ENCODE assay signal across 8 mouse cellular contexts in the genomic region with DNA sequence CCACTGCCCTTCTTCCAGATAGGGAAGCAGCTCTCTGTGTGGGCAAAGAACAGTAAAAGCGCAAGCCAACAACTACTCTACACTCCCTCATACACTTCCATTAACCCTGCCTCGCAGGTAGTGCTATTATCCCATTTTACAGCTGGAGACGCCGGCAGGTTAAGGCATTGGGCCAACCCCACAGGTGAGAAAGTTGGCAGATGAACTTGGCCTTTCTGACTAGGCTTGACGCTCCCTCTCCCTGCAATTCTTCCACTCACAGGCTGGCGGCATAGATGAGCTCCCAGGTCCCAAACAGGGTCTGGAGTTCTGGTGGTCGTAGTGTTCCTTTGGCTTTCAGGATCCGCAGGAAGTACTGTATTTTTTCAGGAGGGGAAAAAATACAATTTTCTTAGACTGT. TPM values are rescaled to one million over a fixed set of nuclear protein-coding genes. Genes with fewer than 3 reads are reported as not detected.
DNase-seq lines count a peak whose midpoint lies in the region; ATAC-seq and TF ChIP-seq lines count a peak whose summit lies in the region.

No protein-coding gene starts in this region.

- no peak for TF ChIP-seq POLR2A in ES-Bruce4 (IDR thresholded peaks at IDR 0.05; ENCODE audit: insufficient read depth, low read length)

- TF ChIP-seq EP300 in ES-Bruce4 (IDR thresholded peaks at IDR 0.05; ENCODE audit: insufficient read depth, low read depth, low read length): no peak

- ATAC-seq in forebrain, embryonic 12.5 days (ENCODE audit: low FRiP score): peak; percentile 39; the same call in 1 of the 2 replicates
- peak; percentile 54; the same call in 1 of the 2 replicates for ATAC-seq in neural tube, embryonic 12.5 days (ENCODE audit: low FRiP score, low read depth)

- H3K9me3 ChIP-seq in heart, embryonic 10.5 days: no peaks in the 10 kb centered on the region
- no peaks in the 10 kb centered on the region for H3K9me3 ChIP-seq in ES-Bruce4 (replicated peaks; ENCODE audit: control insufficient read depth, insufficient read depth, low read length, poor library complexity, severe bottlenecking)
- H3K9me3 ChIP-seq in forebrain, embryonic 12.5 days: no peaks in the 10 kb centered on the region
- no peaks in the 10 kb centered on the region for H3K9me3 ChIP-seq in limb, embryonic 10.5 days (replicated peaks)
- H3K9me3 ChIP-seq in neural tube, embryonic 12.5 days: no peaks in the 10 kb centered on the region

- H3K4me2 ChIP-seq in forebrain, embryonic 12.5 days: peak overlapping the region; percentile 68
- peak overlapping the region; percentile 80 for H3K4me2 ChIP-seq in neural tube, embryonic 12.5 days (replicated peaks)

- peak overlapping the region; percentile 88 for H3K27ac ChIP-seq in heart, embryonic 10.5 days
- H3K27ac ChIP-seq in ES-Bruce4 (ENCODE audit: insufficient read depth, low read length): no peak overlapping the region
- H3K27ac ChIP-seq in forebrain, embryonic 12.5 days: no peak overlapping the region
- H3K27ac ChIP-seq in limb, embryonic 10.5 days: peak overlapping the region; percentile 94
- no peak overlapping the region for H3K27ac ChIP-seq in neural tube, embryonic 12.5 days

- peak; percentile 55 for TF ChIP-seq CTCF in ES-Bruce4 (IDR thresholded peaks at IDR 0.05; ENCODE audit: low read depth, low read length)

- 0 out of 2 replicates have a peak, but pooled peaks cover 10% of the 10 kb centered on the region for H3K27me3 ChIP-seq in heart, embryonic 10.5 days (ENCODE audit: insufficient read depth, poor library complexity, severe bottlenecking)
- H3K27me3 ChIP-seq in ES-Bruce4 (ENCODE audit: control insufficient read depth, insufficient read depth, low read length, poor library complexity, severe bottlenecking): no peaks in the 10 kb centered on the region
- peaks cover 14% of the 10 kb centered on the region for H3K27me3 ChIP-seq in forebrain, embryonic 12.5 days
- H3K27me3 ChIP-seq in limb, embryonic 10.5 days (ENCODE audit: low read depth, poor library complexity, severe bottlenecking): peaks cover 18% of the 10 kb centered on the region
- peaks cover 5% of the 10 kb centered on the region; the same call in 1 of the 2 replicates for H3K27me3 ChIP-seq in neural tube, embryonic 12.5 days (replicated peaks)

- H3K4me3 ChIP-seq in heart, embryonic 10.5 days: peak overlapping the region; percentile 75
- peak overlapping the region; percentile 80 for H3K4me3 ChIP-seq in ES-Bruce4 (ENCODE audit: low read depth, low read length)
- peak overlapping the region; percentile 59 for H3K4me3 ChIP-seq in forebrain, embryonic 12.5 days (replicated peaks)
- H3K4me3 ChIP-seq in limb, embryonic 10.5 days: peak overlapping the region; percentile 76
- H3K4me3 ChIP-seq in neural tube, embryonic 12.5 days: peak overlapping the region; percentile 57

- peaks cover 24% of the 10 kb centered on the region for H3K36me3 ChIP-seq in heart, embryonic 10.5 days
- 0 out of 2 replicates have a peak, but pooled peaks cover 5% of the 10 kb centered on the region for H3K36me3 ChIP-seq in ES-Bruce4 (ENCODE audit: control insufficient read depth, insufficient read depth, low read length, poor library complexity, severe bottlenecking)
- peaks cover 28% of the 10 kb centered on the region; the same call in 1 of the 2 replicates for H3K36me3 ChIP-seq in forebrain, embryonic 12.5 days (replicated peaks)
- peaks cover 27% of the 10 kb centered on the region for H3K36me3 ChIP-seq in limb, embryonic 10.5 days
- H3K36me3 ChIP-seq in neural tube, embryonic 12.5 days: peaks cover 11% of the 10 kb centered on the region; the same call in 1 of the 2 replicates

- no peak for DNase-seq in heart, embryonic 10.5 days (ENCODE audit: low spot score)
- no peak for DNase-seq in heart, adult 9 months (ENCODE audit: low spot score in 2 of 2)
- DNase-seq in limb, embryonic 10.5 days (ENCODE audit: low spot score): peak; percentile 63
- DNase-seq in frontal cortex, postnatal 14 days (ENCODE audit: low spot score in 2 of 2): no peak
- DNase-seq in B cell, adult 2 months: no peak

- peak overlapping the region; percentile 78 for H3K9ac ChIP-seq in ES-Bruce4 (ENCODE audit: low read depth, poor library complexity, severe bottlenecking)
- peak overlapping the region; percentile 65 for H3K9ac ChIP-seq in forebrain, embryonic 12.5 days
- peak overlapping the region; percentile 59 for H3K9ac ChIP-seq in neural tube, embryonic 12.5 days

- H3K4me1 ChIP-seq in heart, embryonic 10.5 days: peaks cover 49% of the 10 kb centered on the region
- no peaks in the 10 kb centered on the region for H3K4me1 ChIP-seq in ES-Bruce4 (ENCODE audit: control insufficient read depth, insufficient read depth, low read length)
- H3K4me1 ChIP-seq in forebrain, embryonic 12.5 days: peaks cover 47% of the 10 kb centered on the region
- H3K4me1 ChIP-seq in limb, embryonic 10.5 days: peaks cover 32% of the 10 kb centered on the region
- peaks cover 34% of the 10 kb centered on the region for H3K4me1 ChIP-seq in neural tube, embryonic 12.5 days

- 11% methylated on average over 8 of the region's 8 CpGs for WGBS in heart, embryonic 10.5 days
- 20% methylated on average over 8 of the region's 8 CpGs for WGBS in forebrain, embryonic 12.5 days
- WGBS in limb, embryonic 10.5 days: 16% methylated on average over 8 of the region's 8 CpGs
- WGBS in neural tube, embryonic 12.5 days: 13% methylated on average over 8 of the region's 8 CpGs

RNA-seq across cellular contexts. Expression of gene Arhgef39, which starts 0.5 kb away (rescaled TPM):
- polyA plus RNA-seq in heart, embryonic 10.5 days (2016; fragmentation: Nextera tagmentation; extraction: Ambion mirVana): 39.9 and 40.1 TPM in 2 replicates
- polyA plus RNA-seq in ES-Bruce4 (2011; ENCODE audit: insufficient read depth, insufficient read length, low read depth, missing spikeins): 33.1 and 40.8 TPM in 2 replicates
- 45.8 and 50.3 TPM in 2 replicates for polyA plus RNA-seq in forebrain, embryonic 12.5 days (2016; fragmentation: Nextera tagmentation; extraction: Ambion mirVana)
- polyA plus RNA-seq in limb, embryonic 10.5 days (2016; fragmentation: Nextera tagmentation; extraction: Ambion mirVana): 45.1 and 49.8 TPM in 2 replicates
- 24.8 and 27.0 TPM in 2 replicates for polyA plus RNA-seq in neural tube, embryonic 12.5 days (2016; fragmentation: Nextera tagmentation; extraction: Ambion mirVana)

RNA-seq across cellular contexts. Expression of gene Ccdc107, which starts 6.3 kb away (rescaled TPM):
- polyA plus RNA-seq in heart, embryonic 10.5 days (2016; fragmentation: Nextera tagmentation; extraction: Ambion mirVana): 67.2 and 71.7 TPM in 2 replicates
- 16.5 and 17.8 TPM in 2 replicates for polyA plus RNA-seq in ES-Bruce4 (2011; ENCODE audit: insufficient read depth, insufficient read length, low read depth, missing spikeins)
- 44.7 and 45.8 TPM in 2 replicates for polyA plus RNA-seq in forebrain, embryonic 12.5 days (2016; fragmentation: Nextera tagmentation; extraction: Ambion mirVana)
- polyA plus RNA-seq in limb, embryonic 10.5 days (2016; fragmentation: Nextera tagmentation; extraction: Ambion mirVana): 44.3 and 50.8 TPM in 2 replicates
- 54.0 and 54.6 TPM in 2 replicates for polyA plus RNA-seq in neural tube, embryonic 12.5 days (2016; fragmentation: Nextera tagmentation; extraction: Ambion mirVana)

RNA-seq across cellular contexts. Expression of gene Car9, which starts 7.8 kb away (rescaled TPM):
- 1.4 and 1.7 TPM in 2 replicates for polyA plus RNA-seq in heart, embryonic 10.5 days (2016; fragmentation: Nextera tagmentation; extraction: Ambion mirVana)
- 0.61 and 0.75 TPM in 2 replicates for polyA plus RNA-seq in ES-Bruce4 (2011; ENCODE audit: insufficient read depth, insufficient read length, low read depth, missing spikeins)
- 0.27 and 0.50 TPM in 2 replicates for polyA plus RNA-seq in forebrain, embryonic 12.5 days (2016; fragmentation: Nextera tagmentation; extraction: Ambion mirVana)
- 1.0 and 1.3 TPM in 2 replicates for polyA plus RNA-seq in limb, embryonic 10.5 days (2016; fragmentation: Nextera tagmentation; extraction: Ambion mirVana)
- 0.33 and 0.41 TPM in 2 replicates for polyA plus RNA-seq in neural tube, embryonic 12.5 days (2016; fragmentation: Nextera tagmentation; extraction: Ambion mirVana)

RNA-seq across cellular contexts. Expression of gene Sit1, which starts 15.4 kb away (rescaled TPM):
- not detected in 2 replicates for polyA plus RNA-seq in heart, embryonic 10.5 days (2016; fragmentation: Nextera tagmentation; extraction: Ambion mirVana)
- polyA plus RNA-seq in ES-Bruce4 (2011; ENCODE audit: insufficient read depth, insufficient read length, low read depth, missing spikeins): not detected in 2 replicates
- not detected in 2 replicates for polyA plus RNA-seq in forebrain, embryonic 12.5 days (2016; fragmentation: Nextera tagmentation; extraction: Ambion mirVana)
- not detected in 2 replicates for polyA plus RNA-seq in limb, embryonic 10.5 days (2016; fragmentation: Nextera tagmentation; extraction: Ambion mirVana)
- 0.17 TPM in 1 of 2 replicates, not detected in the other for polyA plus RNA-seq in neural tube, embryonic 12.5 days (2016; fragmentation: Nextera tagmentation; extraction: Ambion mirVana)

RNA-seq across cellular contexts. Expression of gene Tpm2, which starts 24.6 kb away (rescaled TPM):
- polyA plus RNA-seq in heart, embryonic 10.5 days (2016; fragmentation: Nextera tagmentation; extraction: Ambion mirVana): 135 and 142 TPM in 2 replicates
- polyA plus RNA-seq in ES-Bruce4 (2011; ENCODE audit: insufficient read depth, insufficient read length, low read depth, missing spikeins): 81.8 and 86.0 TPM in 2 replicates
- polyA plus RNA-seq in forebrain, embryonic 12.5 days (2016; fragmentation: Nextera tagmentation; extraction: Ambion mirVana): 36.5 and 40.2 TPM in 2 replicates
- 45.4 and 60.0 TPM in 2 replicates for polyA plus RNA-seq in limb, embryonic 10.5 days (2016; fragmentation: Nextera tagmentation; extraction: Ambion mirVana)
- polyA plus RNA-seq in neural tube, embryonic 12.5 days (2016; fragmentation: Nextera tagmentation; extraction: Ambion mirVana): 83.5 and 93.0 TPM in 2 replicates

Comparison
In these comparisons a context has a peak if more than half of its experiments do, and no peak if none do; other contexts are left out.
1. H3K27ac ChIP-seq: peak in heart, embryonic 10.5 days (single experiment) and limb, embryonic 10.5 days (single experiment); none in ES-Bruce4 (single experiment), forebrain, embryonic 12.5 days (single experiment) and neural tube, embryonic 12.5 days (single experiment).
2. Peak in every context shown above with its lines, with median percentiles within 50 percentile points of each other: H3K4me3 ChIP-seq and H3K9ac ChIP-seq.